Mouse (Mus musculus): Measurements from ENCODE around the gene Dnajc2. TPM values are rescaled to one million over a fixed set of nuclear protein-coding genes. Genes with fewer than 3 reads are reported as not detected.

The Dnajc2 gene
- polyA plus RNA-seq (2011; ENCODE audit: insufficient read depth, insufficient read length, low read depth, missing spikeins): 113 and 119 TPM in 2 replicates

DNA sequence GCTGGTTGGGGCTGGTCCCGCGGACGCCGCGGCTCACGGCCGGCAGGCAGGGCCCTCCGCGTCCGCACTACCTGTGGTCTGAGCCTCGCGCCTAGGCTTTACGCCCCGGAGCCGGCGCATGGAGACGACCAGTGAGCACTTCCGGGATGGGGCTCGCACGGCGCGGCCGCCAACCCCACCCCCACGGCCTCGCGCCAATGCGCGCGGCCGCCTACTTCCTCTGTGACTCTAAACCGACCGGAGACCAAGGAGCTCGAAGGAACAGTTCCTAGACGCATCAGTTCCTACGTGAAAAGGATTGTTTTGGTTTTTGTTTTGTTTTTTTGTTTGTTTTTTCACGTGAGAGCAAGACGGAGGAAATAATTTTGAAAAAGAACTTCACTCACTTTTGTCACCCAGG is at the start of gene Dnajc2, which contains the start of gene Psmc2:
TSS of gene Dnajc2 (minus strand) at position 199 of the 400 bp plus-strand sequence.
TSS of gene Psmc2 (plus strand) at position 231 of the 400 bp plus-strand sequence.
- Histone ChIP-seq H3K36me3 (ENCODE audit: control insufficient read depth, insufficient read depth, low read length, poor library complexity, severe bottlenecking) (peaks cover 33% of the 10 kb centered on the region), H3K9me3 (replicated peaks; ENCODE audit: control insufficient read depth, insufficient read depth, low read length, poor library complexity, severe bottlenecking) (no peaks in the 10 kb centered on the region), H3K4me1 (ENCODE audit: control insufficient read depth, insufficient read depth, low read length) (no peaks in the 10 kb centered on the region), H3K4me3 (ENCODE audit: low read depth, low read length) (peak within 1 kb of the TSS; percentile 79), H3K27ac (ENCODE audit: insufficient read depth, low read length) (no peak within 1 kb of the TSS), H3K27me3 (ENCODE audit: control insufficient read depth, insufficient read depth, low read length, poor library complexity, severe bottlenecking) (no peaks in the 10 kb centered on the region), H3K9ac (ENCODE audit: low read depth, poor library complexity, severe bottlenecking) (peak within 1 kb of the TSS; percentile 88)
- TF ChIP-seq EP300 (IDR thresholded peaks at IDR 0.05; ENCODE audit: insufficient read depth, low read depth, low read length): no peak
- TF ChIP-seq POLR2A (IDR thresholded peaks at IDR 0.05; ENCODE audit: insufficient read depth, low read length): peak; percentile 26

DNA sequence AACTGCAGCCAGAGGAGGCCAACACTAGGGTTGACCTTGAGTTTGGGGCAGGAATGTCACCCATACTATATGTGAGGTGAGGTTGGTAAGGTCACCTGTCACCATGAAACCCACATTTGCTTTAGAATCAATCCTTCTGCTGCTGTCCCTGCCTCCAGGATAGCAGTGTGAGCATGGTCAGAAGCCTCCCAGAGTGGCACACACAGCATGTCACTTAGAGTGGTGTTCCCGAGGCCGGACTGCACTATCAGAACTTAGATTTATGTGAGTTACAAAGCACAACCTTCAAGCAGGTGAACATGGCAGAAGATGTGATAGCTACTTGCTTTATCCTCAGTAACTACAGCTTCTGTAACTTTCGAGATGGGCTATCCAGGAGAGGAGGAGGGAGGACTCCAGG is 46.7 kb upstream of the Dnajc2 start:
- Histone ChIP-seq H3K4me3 (ENCODE audit: low read depth, low read length) (no peak overlapping the region), H3K9me3 (replicated peaks; ENCODE audit: control insufficient read depth, insufficient read depth, low read length, poor library complexity, severe bottlenecking) (no peaks in the 10 kb centered on the region), H3K27me3 (ENCODE audit: control insufficient read depth, insufficient read depth, low read length, poor library complexity, severe bottlenecking) (no peaks in the 10 kb centered on the region), H3K27ac (ENCODE audit: insufficient read depth, low read length) (no peak overlapping the region), H3K36me3 (ENCODE audit: control insufficient read depth, insufficient read depth, low read length, poor library complexity, severe bottlenecking) (no peaks in the 10 kb centered on the region), H3K4me1 (ENCODE audit: control insufficient read depth, insufficient read depth, low read length) (no peaks in the 10 kb centered on the region), H3K9ac (ENCODE audit: low read depth, poor library complexity, severe bottlenecking) (no peak overlapping the region)
- no peak for TF ChIP-seq POLR2A (IDR thresholded peaks at IDR 0.05; ENCODE audit: insufficient read depth, low read length)
- no peak for TF ChIP-seq CTCF (IDR thresholded peaks at IDR 0.05; ENCODE audit: low read depth, low read length)
- no peak for TF ChIP-seq EP300 (IDR thresholded peaks at IDR 0.05; ENCODE audit: insufficient read depth, low read depth, low read length)

DNA sequence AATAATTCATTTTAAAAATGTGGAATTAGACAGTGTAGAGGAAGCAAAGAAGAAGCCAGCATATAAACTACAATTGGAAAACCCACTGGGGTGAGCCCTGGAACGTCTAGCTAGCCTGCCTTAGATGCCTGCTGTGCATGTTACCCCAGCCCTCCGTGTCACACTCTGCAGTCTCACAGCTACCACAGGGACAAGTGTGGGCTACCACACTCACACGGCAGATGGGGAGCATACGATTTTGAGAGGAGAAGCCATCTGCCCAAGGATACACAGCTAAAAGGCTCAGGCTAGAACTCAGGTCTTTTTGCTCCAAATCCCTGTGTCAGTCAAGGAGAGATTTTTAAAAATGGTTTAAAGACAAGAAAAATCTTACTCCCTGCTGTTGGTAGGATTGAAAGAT is 43.8 kb upstream of the Dnajc2 start:
- H3K9ac ChIP-seq (ENCODE audit: low read depth, poor library complexity, severe bottlenecking): no peak overlapping the region
- no peak overlapping the region for H3K27ac ChIP-seq (ENCODE audit: insufficient read depth, low read length)
- no peaks in the 10 kb centered on the region for H3K36me3 ChIP-seq (ENCODE audit: control insufficient read depth, insufficient read depth, low read length, poor library complexity, severe bottlenecking)
- no peaks in the 10 kb centered on the region for H3K9me3 ChIP-seq (replicated peaks; ENCODE audit: control insufficient read depth, insufficient read depth, low read length, poor library complexity, severe bottlenecking)
- TF ChIP-seq POLR2A (IDR thresholded peaks at IDR 0.05; ENCODE audit: insufficient read depth, low read length): no peak
- no peak for TF ChIP-seq CTCF (IDR thresholded peaks at IDR 0.05; ENCODE audit: low read depth, low read length)
- no peak for TF ChIP-seq EP300 (IDR thresholded peaks at IDR 0.05; ENCODE audit: insufficient read depth, low read depth, low read length)
- no peak overlapping the region for H3K4me3 ChIP-seq (ENCODE audit: low read depth, low read length)
- no peaks in the 10 kb centered on the region for H3K27me3 ChIP-seq (ENCODE audit: control insufficient read depth, insufficient read depth, low read length, poor library complexity, severe bottlenecking)
- H3K4me1 ChIP-seq (ENCODE audit: control insufficient read depth, insufficient read depth, low read length): no peaks in the 10 kb centered on the region

DNA sequence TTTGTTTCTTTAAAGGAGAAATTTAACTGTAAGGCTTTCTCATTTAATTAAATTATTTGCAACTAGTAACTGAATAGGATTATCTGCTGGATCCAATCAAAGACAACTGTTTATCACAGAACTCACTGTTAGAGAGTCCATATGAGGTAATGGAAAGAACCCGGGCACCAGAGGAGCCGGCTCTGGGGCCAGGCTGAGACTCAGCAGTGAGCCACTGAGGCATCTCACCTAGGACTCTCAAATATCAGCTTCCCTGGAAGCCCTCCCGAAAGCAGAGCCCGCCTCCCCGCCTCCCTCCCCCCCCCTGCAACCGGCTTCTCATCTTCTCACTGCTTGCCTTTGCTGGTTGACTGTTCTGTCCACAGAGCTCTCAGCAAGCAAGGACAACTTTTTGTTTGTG is 42.6 kb upstream of the Dnajc2 start:
- H3K9ac ChIP-seq (ENCODE audit: low read depth, poor library complexity, severe bottlenecking): no peak overlapping the region
- H3K27ac ChIP-seq (ENCODE audit: insufficient read depth, low read length): no peak overlapping the region
- no peaks in the 10 kb centered on the region for H3K4me1 ChIP-seq (ENCODE audit: control insufficient read depth, insufficient read depth, low read length)
- H3K36me3 ChIP-seq (ENCODE audit: control insufficient read depth, insufficient read depth, low read length, poor library complexity, severe bottlenecking): no peaks in the 10 kb centered on the region
- no peaks in the 10 kb centered on the region for H3K9me3 ChIP-seq (replicated peaks; ENCODE audit: control insufficient read depth, insufficient read depth, low read length, poor library complexity, severe bottlenecking)
- H3K4me3 ChIP-seq (ENCODE audit: low read depth, low read length): no peak overlapping the region
- TF ChIP-seq EP300 (IDR thresholded peaks at IDR 0.05; ENCODE audit: insufficient read depth, low read depth, low read length): no peak
- TF ChIP-seq POLR2A (IDR thresholded peaks at IDR 0.05; ENCODE audit: insufficient read depth, low read length): no peak
- TF ChIP-seq CTCF (IDR thresholded peaks at IDR 0.05; ENCODE audit: low read depth, low read length): no peak
- no peaks in the 10 kb centered on the region for H3K27me3 ChIP-seq (ENCODE audit: control insufficient read depth, insufficient read depth, low read length, poor library complexity, severe bottlenecking)

DNA sequence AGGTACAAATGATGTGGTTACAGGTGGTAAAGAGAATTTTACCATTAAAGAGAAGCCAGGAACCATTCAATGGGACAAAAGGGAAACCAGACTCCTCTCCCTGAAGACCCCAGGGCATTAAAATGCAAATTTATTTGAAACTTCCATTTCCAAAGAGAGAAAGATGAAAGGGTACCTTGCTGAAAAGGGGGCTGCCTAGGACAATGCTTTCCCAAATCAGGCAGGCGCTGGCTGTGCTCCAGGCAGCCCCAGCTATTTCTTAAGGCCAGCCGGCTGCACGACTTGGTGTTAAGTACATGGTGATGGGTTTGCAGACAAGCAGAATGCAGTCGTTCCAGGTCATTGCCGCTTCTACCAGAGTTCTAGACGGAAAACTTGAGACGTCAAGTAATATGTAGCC is 41.3 kb upstream of the Dnajc2 start:
- Histone ChIP-seq H3K27ac (ENCODE audit: insufficient read depth, low read length) (0 out of 2 replicates have a peak overlapping the region, but pooled peaks have one; percentile 41), H3K4me3 (ENCODE audit: low read depth, low read length) (no peak overlapping the region), H3K9me3 (replicated peaks; ENCODE audit: control insufficient read depth, insufficient read depth, low read length, poor library complexity, severe bottlenecking) (no peaks in the 10 kb centered on the region), H3K36me3 (ENCODE audit: control insufficient read depth, insufficient read depth, low read length, poor library complexity, severe bottlenecking) (no peaks in the 10 kb centered on the region), H3K27me3 (ENCODE audit: control insufficient read depth, insufficient read depth, low read length, poor library complexity, severe bottlenecking) (no peaks in the 10 kb centered on the region), H3K9ac (ENCODE audit: low read depth, poor library complexity, severe bottlenecking) (no peak overlapping the region), H3K4me1 (ENCODE audit: control insufficient read depth, insufficient read depth, low read length) (peaks cover 2% of the 10 kb centered on the region)
- peak; percentile 85 for TF ChIP-seq EP300 (IDR thresholded peaks at IDR 0.05; ENCODE audit: insufficient read depth, low read depth, low read length)
- TF ChIP-seq POLR2A (IDR thresholded peaks at IDR 0.05; ENCODE audit: insufficient read depth, low read length): no peak
- no peak for TF ChIP-seq CTCF (IDR thresholded peaks at IDR 0.05; ENCODE audit: low read depth, low read length)

DNA sequence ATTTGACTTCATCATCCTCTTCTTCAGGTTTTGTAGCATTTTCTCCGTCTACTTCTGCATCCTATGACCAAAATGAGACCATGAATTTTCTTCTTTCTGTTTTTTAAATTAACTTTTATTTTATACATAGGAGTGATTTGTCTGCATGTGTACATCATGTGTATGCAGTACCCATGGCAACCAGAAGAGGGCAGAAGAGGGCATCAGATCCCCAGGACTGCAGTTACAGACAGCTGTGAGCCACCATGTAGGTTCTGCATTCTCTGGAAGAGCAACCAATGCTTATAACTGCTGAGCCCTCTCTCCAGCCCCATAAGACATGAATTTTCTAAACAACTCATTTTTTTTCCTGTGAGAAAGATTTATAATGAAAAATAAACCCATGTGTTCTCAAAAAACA is 28.9 kb upstream of the Dnajc2 start:
- no peak overlapping the region for H3K4me3 ChIP-seq (ENCODE audit: low read depth, low read length)
- no peaks in the 10 kb centered on the region for H3K36me3 ChIP-seq (ENCODE audit: control insufficient read depth, insufficient read depth, low read length, poor library complexity, severe bottlenecking)

More for the DNA sequence above, 28.9 kb upstream of the Dnajc2 start:
- TF ChIP-seq EP300 (IDR thresholded peaks at IDR 0.05; ENCODE audit: insufficient read depth, low read depth, low read length) (no peak), CTCF (IDR thresholded peaks at IDR 0.05; ENCODE audit: low read depth, low read length) (peak; percentile 65), POLR2A (IDR thresholded peaks at IDR 0.05; ENCODE audit: insufficient read depth, low read length) (no peak)
- no peaks in the 10 kb centered on the region for H3K27me3 ChIP-seq (ENCODE audit: control insufficient read depth, insufficient read depth, low read length, poor library complexity, severe bottlenecking)
- H3K4me1 ChIP-seq (ENCODE audit: control insufficient read depth, insufficient read depth, low read length): no peaks in the 10 kb centered on the region
- no peak overlapping the region for H3K9ac ChIP-seq (ENCODE audit: low read depth, poor library complexity, severe bottlenecking)
- H3K9me3 ChIP-seq (replicated peaks; ENCODE audit: control insufficient read depth, insufficient read depth, low read length, poor library complexity, severe bottlenecking): no peaks in the 10 kb centered on the region
- H3K27ac ChIP-seq (ENCODE audit: insufficient read depth, low read length): no peak overlapping the region

Measured in ES-Bruce4 (cell line).